Mouse (Mus musculus): ENCODE data around the gene Insl6. TPM values are rescaled to one million over a fixed set of nuclear protein-coding genes. Genes with fewer than 3 reads are reported as not detected.

Gene Insl6
- total and polyA plus RNA-seq, 3 experiments = 2.2 to 9.9 TPM; not detected in 1

- no peaks in the 10 kb centered on the region for H3K9me3 ChIP-seq (replicated peaks; ENCODE audit: insufficient read depth, low read length)
- no peaks in the 10 kb centered on the region for H3K79me2 ChIP-seq (ENCODE audit: control insufficient read depth, insufficient read depth, low read length, poor library complexity)
- no peak overlapping the region for H3K9ac ChIP-seq (ENCODE audit: control insufficient read depth, low read depth, low read length, poor library complexity, severe bottlenecking)
- H3K4me1 ChIP-seq (ENCODE audit: control insufficient read depth in 1 of 2, insufficient read depth in 2 of 2, low read length in 2 of 2) = peaks cover 6 to 14% of the 10 kb centered on the region in 2 experiments
- H3K27me3 ChIP-seq (ENCODE audit: control insufficient read depth in 1 of 2, insufficient read depth in 2 of 2, low read length in 2 of 2) = no peaks in the 10 kb centered on the region
- H3K36me3 ChIP-seq (ENCODE audit: control insufficient read depth in 1 of 2, insufficient read depth in 2 of 2, low read length in 2 of 2) = peaks cover 13 to 22% of the 10 kb centered on the region in 2 experiments
- TF ChIP-seq NRF1 (IDR thresholded peaks at IDR 0.05; ENCODE audit: insufficient read depth, low read depth, low read length, poor library complexity, severe bottlenecking) = no peak
- TF ChIP-seq MYB (IDR thresholded peaks at IDR 0.05; ENCODE audit: low read depth, low read length) = no peak
- TF ChIP-seq TBP (IDR thresholded peaks at IDR 0.05; ENCODE audit: low read depth, low read length) = no peak
- no peak overlapping the region for H3K27ac ChIP-seq (ENCODE audit: control insufficient read depth, low read depth, low read length)
- DNase-seq (ENCODE audit: low read depth, low spot score) = no peak
- H3K4me3 ChIP-seq (ENCODE audit: control insufficient read depth in 1 of 2, insufficient read depth in 1 of 2, low read depth in 2 of 2, low read length in 2 of 2) = no peak overlapping the region
These were observed 30.4 kb downstream of the Insl6 start for GRCm38 (mm10) chr19:29294756-29295155.

DNA sequence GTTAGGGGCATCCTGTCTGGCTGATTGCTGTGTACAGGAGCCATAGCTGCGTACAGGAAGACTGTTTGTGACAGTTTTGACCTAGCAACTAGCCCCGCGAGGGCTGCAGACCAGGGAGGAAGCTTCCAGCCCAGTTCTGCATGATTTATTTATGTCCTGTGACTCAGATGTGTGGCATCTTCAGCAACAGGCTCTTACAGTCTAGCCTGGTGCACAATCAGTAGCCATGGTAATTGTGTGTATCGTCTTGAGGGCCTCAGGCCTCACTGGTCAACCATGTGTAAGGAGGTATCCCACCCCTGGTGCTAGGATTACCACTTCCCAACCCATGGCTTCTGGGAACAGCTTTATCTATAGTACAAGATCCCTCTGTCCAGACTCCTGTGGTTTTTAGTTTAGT, 32.6 kb downstream of the Insl6 start:
- no peak overlapping the region for H3K4me3 ChIP-seq (ENCODE audit: control insufficient read depth in 1 of 2, insufficient read depth in 1 of 2, low read depth in 2 of 2, low read length in 2 of 2)
- H3K9ac ChIP-seq (ENCODE audit: control insufficient read depth, low read depth, low read length, poor library complexity, severe bottlenecking) = no peak overlapping the region
- no peak for DNase-seq (ENCODE audit: low read depth, low spot score)
- H3K9me3 ChIP-seq (replicated peaks; ENCODE audit: insufficient read depth, low read length) = no peaks in the 10 kb centered on the region
- H3K27ac ChIP-seq (ENCODE audit: control insufficient read depth, low read depth, low read length) = no peak overlapping the region
- peaks cover 6 to 14% of the 10 kb centered on the region in 2 experiments for H3K4me1 ChIP-seq (ENCODE audit: control insufficient read depth in 1 of 2, insufficient read depth in 2 of 2, low read length in 2 of 2)
- no peaks in the 10 kb centered on the region for H3K79me2 ChIP-seq (ENCODE audit: control insufficient read depth, insufficient read depth, low read length, poor library complexity)
- H3K27me3 ChIP-seq (ENCODE audit: control insufficient read depth in 1 of 2, insufficient read depth in 2 of 2, low read length in 2 of 2) = no peaks in the 10 kb centered on the region
- TF ChIP-seq CHD2 (IDR thresholded peaks at IDR 0.05; ENCODE audit: low read length) (no peak), ZNF384 (IDR thresholded peaks at IDR 0.05; ENCODE audit: low read depth, low read length) (no peak), CTCF (IDR thresholded peaks at IDR 0.05 in 2 of 3, conservative IDR thresholded peaks at IDR 0.05 in 1 of 3; ENCODE audit: control insufficient read depth in 1 of 3, insufficient read depth in 1 of 3, low read depth in 2 of 3, low read length in 3 of 3, poor library complexity in 1 of 3, severe bottlenecking in 1 of 3) (no peak), MYC (IDR thresholded peaks at IDR 0.05; ENCODE audit: low read depth, low read length) (no peak), JUND (IDR thresholded peaks at IDR 0.05; ENCODE audit: low read depth, low read length) (no peak), BHLHE40 (IDR thresholded peaks at IDR 0.05; ENCODE audit: borderline replicate concordance, low read depth, low read length) (no peak), RAD21 (IDR thresholded peaks at IDR 0.05; ENCODE audit: low read depth, low read length) (no peak), MAFK (IDR thresholded peaks at IDR 0.05; ENCODE audit: borderline replicate concordance, low read depth, low read length) (no peak), HCFC1 (IDR thresholded peaks at IDR 0.05; ENCODE audit: low read depth, low read length) (no peak), ELF1 (IDR thresholded peaks at IDR 0.05; ENCODE audit: low read depth, low read length) (no peak), CHD1 (IDR thresholded peaks at IDR 0.05; ENCODE audit: low read depth, low read length) (no peak), USF2 (IDR thresholded peaks at IDR 0.05; ENCODE audit: borderline replicate concordance in 1 of 2, insufficient read depth in 1 of 2, low read depth in 1 of 2, low read length in 2 of 2) (no peak), SMC3 (IDR thresholded peaks at IDR 0.05; ENCODE audit: low read depth, low read length) (no peak), KAT2A (conservative IDR thresholded peaks at IDR 0.05; ENCODE audit: low read depth, low read length) (no peak), TAL1 (IDR thresholded peaks at IDR 0.05; ENCODE audit: low read length) (no peak), NELFE (IDR thresholded peaks at IDR 0.05; ENCODE audit: low read depth, low read length) (no peak), GABPA (IDR thresholded peaks at IDR 0.05; ENCODE audit: low read depth, low read length) (no peak), EP300 (IDR thresholded peaks at IDR 0.05; ENCODE audit: low read depth in 1 of 2, low read length in 2 of 2) (no peak)
- H3K36me3 ChIP-seq (ENCODE audit: control insufficient read depth in 1 of 2, insufficient read depth in 2 of 2, low read length in 2 of 2) = peaks cover 8 to 21% of the 10 kb centered on the region in 2 experiments; a peak in 3 of 4 replicates
